Mouse (Mus musculus) kidney, postnatal 0 days (tissue): ENCODE measurements at regions not wholly inside any gene's neighbourhood (a gene's known extent, or its start where the extent isn't known, plus 50 kb on each side); places are given as distances from the start of the nearest gene placed in this dataset.

Source experiments
- ATAC-seq: fragments of 200-750 bp; cut with Nextera tagmentation; replicated peaks from 2 replicates; pipeline ENCODE4 v1.8.0; 2017; ENCODE audit warnings: low read depth, moderate number of reproducible peaks, moderate TSS enrichment, moderate library complexity; ENCODE audit not compliant: low FRiP score
- DNase-seq: peaks from one replicate; pipeline ENCODE4 v3.0.0-alpha.2; 2016; ENCODE audit warnings: low spot score
- H3K27ac ChIP-seq: fragments of 300-500 bp; sonication (generic); 2 replicates; pipeline ENCODE4 v1.5.1; 2014; ENCODE audit warnings: mild to moderate bottlenecking
- H3K27me3 ChIP-seq: fragments of 300-500 bp; sonication (generic); 2 replicates; pipeline ENCODE4 v1.6.1; 2014; ENCODE audit warnings: low read length, mixed read lengths; ENCODE audit not compliant: insufficient read depth
- H3K36me3 ChIP-seq: fragments of 300-500 bp; sonication (generic); 2 replicates; pipeline ENCODE4 v1.6.1; 2014; ENCODE audit warnings: low read length, mixed read lengths; ENCODE audit not compliant: insufficient read depth
- H3K4me1 ChIP-seq: fragments of 300-500 bp; sonication (generic); replicated peaks from 2 replicates; pipeline ENCODE4 v1.6.1; 2014; ENCODE audit warnings: antibody characterized with exemption, low read length, mixed read lengths; ENCODE audit not compliant: insufficient read depth
- H3K4me2 ChIP-seq: fragments of 300-500 bp; sonication (generic); 2 replicates; pipeline ENCODE4 v1.6.1; 2014; ENCODE audit warnings: mild to moderate bottlenecking, low read length, moderate library complexity, mixed read lengths
- H3K4me3 ChIP-seq: fragments of 300-500 bp; sonication (generic); replicated peaks from 2 replicates; pipeline ENCODE4 v1.5.1; 2014; ENCODE audit warnings: low read depth, low read length
- H3K9ac ChIP-seq: fragments of 300-500 bp; sonication (generic); 2 replicates; pipeline ENCODE4 v1.6.1; 2014; ENCODE audit warnings: low read depth, low read length
- H3K9me3 ChIP-seq: fragments of 300-500 bp; sonication (generic); replicated peaks from 2 replicates; pipeline ENCODE4 v1.6.1; 2016; ENCODE audit warnings: low read length, inconsistent platforms, mixed read lengths
- CTCF ChIP-seq: IDR thresholded peaks from 2 replicates; pipeline ENCODE4 v1.5.1; 2016; ENCODE audit warnings: antibody characterized with exemption, low read depth, mild to moderate bottlenecking, moderate library complexity
- WGBS: fragments of 180-500 bp; shearing (Covaris S2); extraction: QIAGEN DNeasy Blood & Tissue Kit; methylation state at CpG from one replicate; pipeline ENCODE4 v1.1.7; 2014; 5-methylcytosine and 5-hydroxymethylcytosine counted together

GRCm38 (mm10) chr2:174532671-174533363, 59.9 kb upstream of the Prelid3b start:
- peak; percentile 76 for TF ChIP-seq CTCF
- no peaks in the 10 kb centered on the region for H3K27me3 ChIP-seq
- WGBS, result 47% methylated on average over 12 of the region's 12 CpGs
- no peak overlapping the region for H3K9ac ChIP-seq
- peak; percentile 79 for ATAC-seq
- no peak overlapping the region for H3K4me2 ChIP-seq
- no peaks in the 10 kb centered on the region for H3K4me1 ChIP-seq
- peak; percentile 61 for DNase-seq
- H3K27ac ChIP-seq, result no peak overlapping the region
- H3K4me3 ChIP-seq, result no peak overlapping the region
- H3K36me3 ChIP-seq, result no peaks in the 10 kb centered on the region
- H3K9me3 ChIP-seq, result no peaks in the 10 kb centered on the region

- H3K27ac ChIP-seq, result no peak overlapping the region
- H3K36me3 ChIP-seq, result no peaks in the 10 kb centered on the region
- no peak for TF ChIP-seq CTCF
- no peaks in the 10 kb centered on the region for H3K9me3 ChIP-seq
- ATAC-seq (no peak), DNase-seq (peak; percentile 32)
- H3K9ac ChIP-seq, result no peak overlapping the region
- H3K4me2 ChIP-seq, result no peak overlapping the region
- WGBS, result 40% methylated on average over 5 of the region's 5 CpGs
- no peaks in the 10 kb centered on the region for H3K4me1 ChIP-seq
- H3K27me3 ChIP-seq, result no peaks in the 10 kb centered on the region
- no peak overlapping the region for H3K4me3 ChIP-seq
These were observed 67.8 kb upstream of the Prelid3b start for GRCm38 (mm10) chr2:174540717-174541116.

GRCm38 (mm10) chr2:174547207-174547606, 74.3 kb upstream of the Prelid3b start:
- DNase-seq (no peak), ATAC-seq (no peak)
- no peaks in the 10 kb centered on the region for H3K4me1 ChIP-seq
- no peak overlapping the region for H3K4me2 ChIP-seq
- no peak overlapping the region for H3K4me3 ChIP-seq
- H3K9ac ChIP-seq, result no peak overlapping the region
- no peaks in the 10 kb centered on the region for H3K36me3 ChIP-seq
- peak; percentile 20; the same call in 1 of the 2 replicates for TF ChIP-seq CTCF
- no peaks in the 10 kb centered on the region for H3K9me3 ChIP-seq
- no peaks in the 10 kb centered on the region for H3K27me3 ChIP-seq
- 89% methylated on average over 3 of the region's 3 CpGs for WGBS
- no peak overlapping the region for H3K27ac ChIP-seq

GRCm38 (mm10) chr2:174547701-174548100, 74.8 kb upstream of the Prelid3b start:
- 83% methylated on average over 6 of the region's 6 CpGs for WGBS
- H3K9me3 ChIP-seq, result no peaks in the 10 kb centered on the region
- H3K9ac ChIP-seq, result no peak overlapping the region
- DNase-seq (no peak), ATAC-seq (no peak)
- H3K4me3 ChIP-seq, result no peak overlapping the region
- no peaks in the 10 kb centered on the region for H3K27me3 ChIP-seq
- TF ChIP-seq CTCF, result no peak
- no peaks in the 10 kb centered on the region for H3K4me1 ChIP-seq
- no peak overlapping the region for H3K4me2 ChIP-seq
- no peak overlapping the region for H3K27ac ChIP-seq
- no peaks in the 10 kb centered on the region for H3K36me3 ChIP-seq

GRCm38 (mm10) chr2:174548776-174549175, 75.9 kb upstream of the Prelid3b start:
- Histone ChIP-seq H3K9me3 (no peaks in the 10 kb centered on the region), H3K4me2 (no peak overlapping the region), H3K9ac (no peak overlapping the region), H3K4me1 (no peaks in the 10 kb centered on the region), H3K27ac (no peak overlapping the region), H3K4me3 (no peak overlapping the region), H3K27me3 (no peaks in the 10 kb centered on the region), H3K36me3 (no peaks in the 10 kb centered on the region)
- WGBS, result 55% methylated on average over 4 of the region's 4 CpGs
- TF ChIP-seq CTCF, result no peak
- DNase-seq (no peak), ATAC-seq (no peak)

- Histone ChIP-seq H3K27me3 (no peaks in the 10 kb centered on the region), H3K9me3 (no peaks in the 10 kb centered on the region), H3K9ac (no peak overlapping the region), H3K36me3 (no peaks in the 10 kb centered on the region), H3K4me3 (no peak overlapping the region), H3K4me1 (no peaks in the 10 kb centered on the region), H3K4me2 (no peak overlapping the region), H3K27ac (no peak overlapping the region)
- ATAC-seq (no peak), DNase-seq (no peak)
- 87% methylated on average over 11 of the region's 11 CpGs for WGBS
- no peak for TF ChIP-seq CTCF
These were observed 82.9 kb upstream of the Prelid3b start for GRCm38 (mm10) chr2:174555778-174556177.

- ATAC-seq (no peak), DNase-seq (peak; percentile 53)
- TF ChIP-seq CTCF, result no peak
- Histone ChIP-seq H3K4me2 (no peak overlapping the region; the same call in 1 of the 2 replicates), H3K27ac (no peak overlapping the region), H3K27me3 (no peaks in the 10 kb centered on the region), H3K9ac (no peak overlapping the region), H3K4me1 (no peaks in the 10 kb centered on the region), H3K4me3 (no peak overlapping the region), H3K9me3 (no peaks in the 10 kb centered on the region), H3K36me3 (no peaks in the 10 kb centered on the region)
- WGBS, result 23% methylated on average over 7 of the region's 7 CpGs
These were observed 81.4 kb upstream of the Zfp831 start for GRCm38 (mm10) chr2:174561828-174562429.
